Mouse (Mus musculus) heart, postnatal 0 days (tissue): ENCODE measurements around the gene Ncf4.

ENCODE experiments used
- CTCF ChIP-seq: IDR thresholded peaks from 2 replicates; pipeline ENCODE4 v1.5.1; 2016; ENCODE audit warnings: antibody characterized with exemption, control low read depth, low read depth
- EP300 ChIP-seq: IDR thresholded peaks from 2 replicates; pipeline ENCODE4 v1.6.1; 2016; ENCODE audit warnings: antibody characterized with exemption, low read depth

DNA sequence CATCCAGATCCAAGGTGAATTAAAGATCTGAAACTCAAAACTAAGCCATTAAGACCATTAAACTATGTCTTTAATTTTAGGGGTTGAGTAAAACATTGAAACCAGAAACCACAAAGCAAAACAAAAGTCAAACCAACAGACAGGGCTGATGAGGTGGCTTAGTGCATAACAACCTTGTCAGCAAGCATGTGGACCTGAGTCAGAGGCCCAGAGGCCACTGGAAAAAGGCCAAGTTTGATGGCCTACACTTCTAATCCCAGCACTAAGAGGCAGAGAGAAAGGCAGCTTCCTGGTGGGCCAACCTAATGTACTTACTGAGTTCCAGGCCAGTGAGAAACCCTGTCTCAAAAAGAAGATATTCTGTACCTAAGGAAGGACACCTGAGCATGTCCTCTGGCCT lies 56.2 kb downstream of the Ncf4 start:
- TF ChIP-seq EP300 (no peak), CTCF (no peak)
